Mouse (Mus musculus): ENCODE results near the gene 1700086D15Rik.

DNA sequence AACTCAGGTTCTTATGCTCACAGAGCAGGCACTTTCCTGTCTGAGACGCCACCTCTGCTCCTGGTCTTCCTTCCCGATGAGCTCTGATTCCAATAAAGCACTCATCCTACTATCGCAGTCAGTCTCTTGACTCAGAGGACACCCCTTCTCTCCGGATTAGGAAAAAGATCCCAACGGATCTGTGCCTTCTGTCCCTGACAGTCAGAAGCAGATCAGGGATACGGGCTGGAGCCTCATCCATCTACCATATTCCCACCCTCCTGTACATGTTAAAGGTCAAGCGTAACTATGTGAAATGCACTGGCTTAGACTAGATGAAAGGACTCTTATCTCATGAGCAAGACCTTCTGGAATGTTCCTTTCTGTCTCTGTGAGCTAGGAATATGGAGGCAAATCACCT is 11.2 kb downstream of the 1700086D15Rik start:
- no peak for TF ChIP-seq CTCF (IDR thresholded peaks at IDR 0.05; ENCODE audit: low read depth, low read length)
- TF ChIP-seq POLR2A (IDR thresholded peaks at IDR 0.05; ENCODE audit: extremely low read depth, insufficient read depth, low read length) = no peak
